Mouse (Mus musculus): ENCODE results near the gene Fancd2os.

- TF ChIP-seq HCFC1 (IDR thresholded peaks at IDR 0.05; ENCODE audit: borderline replicate concordance, insufficient read depth, low read length) (no peak), ZC3H11A (IDR thresholded peaks at IDR 0.05; ENCODE audit: borderline replicate concordance, low read depth, low read length) (no peak), ZNF384 (IDR thresholded peaks at IDR 0.05; ENCODE audit: low read depth, low read length) (no peak), MAFK (IDR thresholded peaks at IDR 0.05; ENCODE audit: insufficient read depth, low read depth, low read length) (no peak), CHD2 (IDR thresholded peaks at IDR 0.05; ENCODE audit: low read depth, low read length) (no peak)
Observed at GRCm38 (mm10) chr6:113608871-113609270, 8.4 kb upstream of the Fancd2os start.

Data from ES-E14 (cell line).